Mouse (Mus musculus): Measurements from ENCODE around the gene Nr4a1. TPM values are rescaled to one million over a fixed set of nuclear protein-coding genes. Genes with fewer than 3 reads are reported as not detected.

Nr4a1 gene
- polyA plus RNA-seq, 1 experiment from 2014 or later = 1.3 TPM

DNA sequence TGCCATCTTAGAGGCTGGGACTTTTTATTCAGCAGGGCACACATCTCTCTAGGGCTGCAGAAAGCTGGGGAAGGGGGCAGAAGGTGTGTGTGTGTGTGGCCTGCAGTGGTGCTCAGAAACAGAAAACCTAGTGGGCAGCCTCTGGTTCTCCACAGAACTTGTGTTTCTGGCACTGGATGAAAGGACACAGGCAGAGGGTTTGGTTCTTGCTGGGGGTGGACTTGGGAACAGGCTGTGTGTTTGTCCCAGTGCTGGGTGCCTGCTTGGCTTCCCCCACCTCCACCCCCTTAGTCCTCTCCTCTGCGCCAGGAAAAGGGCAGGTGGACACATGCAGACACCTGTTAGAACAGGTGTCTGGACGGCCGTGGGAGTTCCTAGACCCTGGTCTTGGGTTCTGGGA lies 17.0 kb downstream of the Nr4a1 start:
- Histone ChIP-seq H3K4me1 (ENCODE audit: control insufficient read depth, insufficient read depth, low read length) (peaks cover 8% of the 10 kb centered on the region), H3K36me3 (ENCODE audit: control insufficient read depth, insufficient read depth, low read length) (no peaks in the 10 kb centered on the region), H3K27me3 (ENCODE audit: control insufficient read depth, insufficient read depth, low read length) (peaks cover 17% of the 10 kb centered on the region), H3K9ac (ENCODE audit: low read length) (no peak overlapping the region), H3K9me3 (ENCODE audit: control insufficient read depth, low read length) (no peaks in the 10 kb centered on the region), H3K27ac (ENCODE audit: low read depth, low read length) (no peak overlapping the region), H3K4me3 (ENCODE audit: low read depth, low read length) (no peak overlapping the region), H3K4me2 (no peak overlapping the region)
- no peak for ATAC-seq (ENCODE audit: low FRiP score)
- no peak for DNase-seq (ENCODE audit: low spot score, missing footprints)
- 61% methylated on average over 3 of the region's 3 CpGs for WGBS

DNA sequence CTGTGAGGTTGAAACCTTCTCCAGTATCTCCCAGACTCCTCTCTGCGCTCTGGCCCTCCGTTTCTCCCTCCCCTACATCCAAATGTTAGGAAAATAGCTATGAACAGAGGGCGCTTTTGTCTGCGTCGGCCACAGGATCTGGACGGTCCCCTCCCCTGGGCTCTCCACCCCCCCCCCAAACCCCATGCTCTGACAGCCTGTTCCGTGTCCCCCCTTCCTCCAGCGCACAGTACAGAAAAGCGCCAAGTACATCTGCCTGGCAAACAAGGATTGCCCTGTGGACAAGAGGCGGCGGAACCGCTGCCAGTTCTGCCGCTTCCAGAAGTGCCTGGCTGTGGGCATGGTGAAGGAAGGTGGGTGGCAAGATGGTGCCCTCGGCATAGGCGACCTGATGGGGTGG lies 17.4 kb downstream of the Nr4a1 start:
- DNase-seq (ENCODE audit: low spot score, missing footprints) (no peak), ATAC-seq (ENCODE audit: low FRiP score) (no peak)
- Histone ChIP-seq H3K27ac (ENCODE audit: low read depth, low read length) (no peak overlapping the region), H3K9me3 (ENCODE audit: control insufficient read depth, low read length) (no peaks in the 10 kb centered on the region), H3K4me3 (ENCODE audit: low read depth, low read length) (no peak overlapping the region), H3K4me1 (ENCODE audit: control insufficient read depth, insufficient read depth, low read length) (peaks cover 4% of the 10 kb centered on the region), H3K9ac (ENCODE audit: low read length) (no peak overlapping the region), H3K36me3 (ENCODE audit: control insufficient read depth, insufficient read depth, low read length) (no peaks in the 10 kb centered on the region), H3K27me3 (ENCODE audit: control insufficient read depth, insufficient read depth, low read length) (peaks cover 13% of the 10 kb centered on the region), H3K4me2 (no peak overlapping the region)
- WGBS = 88% methylated on average over 15 of the region's 15 CpGs

DNA sequence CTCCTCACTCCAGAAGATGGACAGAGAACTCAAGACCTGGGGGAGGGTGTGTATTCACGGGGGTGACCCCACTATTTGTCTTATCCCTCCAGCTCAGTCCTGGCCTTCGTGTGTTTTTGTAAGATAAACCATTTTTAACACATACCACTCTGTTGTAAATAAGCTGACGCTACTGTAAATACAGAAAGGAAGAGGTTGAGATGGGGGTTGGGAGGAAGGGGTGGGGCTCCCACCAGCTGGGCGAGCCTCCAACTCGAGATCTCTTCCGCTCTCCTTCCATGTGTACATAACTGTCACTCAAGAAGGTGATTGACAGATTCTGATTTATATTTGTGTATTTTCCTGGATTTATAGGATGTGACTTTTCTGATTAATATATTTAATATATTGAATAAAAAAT lies 20.3 kb downstream of the Nr4a1 start:
- ATAC-seq (ENCODE audit: low FRiP score) (no peak), DNase-seq (ENCODE audit: low spot score, missing footprints) (no peak)
- Histone ChIP-seq H3K36me3 (ENCODE audit: control insufficient read depth, insufficient read depth, low read length) (no peaks in the 10 kb centered on the region), H3K27ac (ENCODE audit: low read depth, low read length) (no peak overlapping the region), H3K4me1 (ENCODE audit: control insufficient read depth, insufficient read depth, low read length) (peaks cover 5% of the 10 kb centered on the region; the same call in 1 of the 2 replicates), H3K4me3 (ENCODE audit: low read depth, low read length) (no peak overlapping the region), H3K4me2 (no peak overlapping the region), H3K9ac (ENCODE audit: low read length) (no peak overlapping the region), H3K27me3 (ENCODE audit: control insufficient read depth, insufficient read depth, low read length) (no peaks in the 10 kb centered on the region), H3K9me3 (ENCODE audit: control insufficient read depth, low read length) (no peaks in the 10 kb centered on the region)
- WGBS = 87% methylated on average over 6 of the region's 6 CpGs

DNA sequence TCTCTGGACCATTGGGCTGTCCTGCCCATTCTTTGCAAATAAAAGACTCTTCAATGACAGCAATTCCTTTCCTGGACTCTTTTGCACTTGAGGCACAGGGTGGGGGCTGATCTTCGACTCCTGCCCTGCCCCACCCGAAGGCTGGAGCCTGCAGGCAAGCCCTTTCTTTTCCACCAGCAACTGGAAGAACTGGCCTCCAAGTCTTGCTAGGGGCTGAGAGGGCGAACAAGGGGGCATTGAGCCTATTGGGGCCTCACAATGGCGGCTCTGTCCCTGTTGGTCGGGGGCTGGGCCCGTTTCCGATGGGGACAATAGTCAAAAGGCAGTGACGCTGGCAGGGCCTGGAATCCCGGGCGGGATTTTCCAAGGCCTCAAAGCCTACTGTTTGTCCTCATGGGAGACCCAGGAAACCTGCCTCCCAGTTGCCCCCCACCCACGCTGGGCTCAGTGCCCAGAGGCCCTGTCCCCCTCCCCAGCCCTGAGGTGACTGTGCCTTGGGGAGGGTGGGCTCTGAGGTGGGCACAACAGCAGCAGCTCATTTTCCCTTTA lies 23.4 kb downstream of the Nr4a1 start:
- no peak for DNase-seq (ENCODE audit: low spot score, missing footprints)
- no peak overlapping the region for H3K4me3 ChIP-seq (ENCODE audit: low read depth, low read length)
- H3K4me1 ChIP-seq (ENCODE audit: control insufficient read depth, insufficient read depth, low read length) = peaks cover 5% of the 10 kb centered on the region; the same call in 1 of the 2 replicates
- H3K9ac ChIP-seq (ENCODE audit: low read length) = no peak overlapping the region
- no peaks in the 10 kb centered on the region for H3K36me3 ChIP-seq (ENCODE audit: control insufficient read depth, insufficient read depth, low read length)
- H3K4me2 ChIP-seq = no peak overlapping the region
- H3K9me3 ChIP-seq (ENCODE audit: control insufficient read depth, low read length) = no peaks in the 10 kb centered on the region
- H3K27me3 ChIP-seq (ENCODE audit: control insufficient read depth, insufficient read depth, low read length) = no peaks in the 10 kb centered on the region
- WGBS = 14% methylated on average over 11 of the region's 11 CpGs
- peak overlapping the region; percentile 15; the same call in 1 of the 2 replicates for H3K27ac ChIP-seq (ENCODE audit: low read depth, low read length)
- ATAC-seq (ENCODE audit: low FRiP score) = peak; percentile 81

DNA sequence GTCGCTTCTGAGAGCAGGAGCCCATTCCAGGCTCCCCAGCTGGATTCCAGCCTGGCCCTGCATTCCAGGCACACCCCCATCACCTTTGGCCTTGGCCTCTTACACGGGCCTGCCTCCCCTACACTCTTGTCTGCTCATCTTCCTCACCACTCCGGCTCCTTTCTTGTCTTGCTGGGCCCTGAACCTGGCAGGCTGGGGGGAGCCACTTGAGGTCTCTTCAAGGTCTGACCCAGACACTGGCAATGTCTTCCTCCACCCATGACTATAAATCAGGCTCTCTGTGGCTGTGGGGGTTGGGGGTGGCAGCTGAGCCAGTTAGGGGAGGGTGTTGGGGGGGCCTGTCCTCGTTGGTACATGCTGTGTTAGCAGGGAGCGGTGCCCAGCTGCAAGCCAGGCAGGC lies 24.5 kb downstream of the Nr4a1 start:
- no peaks in the 10 kb centered on the region for H3K36me3 ChIP-seq (ENCODE audit: control insufficient read depth, insufficient read depth, low read length)
- no peaks in the 10 kb centered on the region for H3K27me3 ChIP-seq (ENCODE audit: control insufficient read depth, insufficient read depth, low read length)
- H3K4me3 ChIP-seq (ENCODE audit: low read depth, low read length) = no peak overlapping the region
- no peak overlapping the region for H3K27ac ChIP-seq (ENCODE audit: low read depth, low read length)
- 67% methylated on average over 5 of the region's 5 CpGs for WGBS
- DNase-seq (ENCODE audit: low spot score, missing footprints) = no peak
- no peaks in the 10 kb centered on the region for H3K9me3 ChIP-seq (ENCODE audit: control insufficient read depth, low read length)
- no peak overlapping the region for H3K9ac ChIP-seq (ENCODE audit: low read length)
- peaks cover 5% of the 10 kb centered on the region; the same call in 1 of the 2 replicates for H3K4me1 ChIP-seq (ENCODE audit: control insufficient read depth, insufficient read depth, low read length)
- H3K4me2 ChIP-seq = no peak overlapping the region
- ATAC-seq (ENCODE audit: low FRiP score) = no peak

DNA sequence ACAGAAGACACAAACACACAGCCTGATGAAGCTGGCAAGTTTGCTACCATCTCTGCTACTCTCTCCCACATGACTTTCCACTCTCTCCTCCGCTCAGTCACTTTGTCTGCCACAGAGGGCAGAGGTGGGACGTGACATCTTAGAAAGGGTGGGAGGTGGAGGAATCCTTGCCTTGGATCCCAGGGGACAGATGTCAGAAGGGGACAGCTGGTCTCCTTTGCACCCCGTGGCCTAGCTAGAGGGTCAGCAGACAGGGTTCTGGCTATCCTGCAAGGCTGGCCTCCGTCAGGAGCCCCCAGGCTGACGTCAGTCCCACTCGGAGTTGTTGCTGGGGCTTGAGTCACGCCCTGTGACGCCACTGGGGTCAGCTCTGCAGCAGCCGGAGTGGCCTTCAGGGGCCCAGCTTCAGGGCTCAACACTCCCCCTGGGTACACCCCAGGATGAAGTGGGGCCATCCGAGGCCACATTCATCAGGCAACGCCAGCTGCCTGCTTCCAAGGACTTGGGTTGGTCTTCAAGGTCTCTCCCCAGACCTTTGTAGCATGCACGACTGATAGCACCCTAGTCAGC lies 25.4 kb downstream of the Nr4a1 start:
- 72% methylated on average over 12 of the region's 12 CpGs for WGBS
- no peak overlapping the region for H3K4me2 ChIP-seq
- H3K27ac ChIP-seq (ENCODE audit: low read depth, low read length) = no peak overlapping the region
- no peak for ATAC-seq (ENCODE audit: low FRiP score)
- H3K4me3 ChIP-seq (ENCODE audit: low read depth, low read length) = no peak overlapping the region
- no peak overlapping the region for H3K9ac ChIP-seq (ENCODE audit: low read length)
- H3K27me3 ChIP-seq (ENCODE audit: control insufficient read depth, insufficient read depth, low read length) = no peaks in the 10 kb centered on the region
- no peaks in the 10 kb centered on the region for H3K36me3 ChIP-seq (ENCODE audit: control insufficient read depth, insufficient read depth, low read length)
- DNase-seq (ENCODE audit: low spot score, missing footprints) = no peak
- H3K9me3 ChIP-seq (ENCODE audit: control insufficient read depth, low read length) = no peaks in the 10 kb centered on the region
- H3K4me1 ChIP-seq (ENCODE audit: control insufficient read depth, insufficient read depth, low read length) = peaks cover 5% of the 10 kb centered on the region

DNA sequence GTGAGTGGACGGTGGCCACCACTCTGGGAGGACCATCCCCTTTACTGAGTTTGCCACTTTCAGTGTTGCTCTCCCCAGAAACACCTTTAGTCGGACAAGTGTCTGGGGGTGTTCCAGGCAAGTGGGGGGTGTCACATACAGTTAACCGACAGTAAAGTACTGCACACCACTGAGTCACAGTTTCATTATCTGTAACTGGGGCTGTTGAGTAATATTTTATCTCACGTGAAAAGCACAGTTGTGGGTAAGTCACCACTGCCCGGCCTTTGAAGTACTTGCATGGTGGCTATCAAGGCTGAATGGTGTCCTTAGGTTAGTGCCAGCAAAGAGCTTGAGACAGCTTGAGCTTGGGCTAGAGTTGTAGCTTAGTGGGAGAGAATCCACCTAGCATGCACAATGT lies 28.4 kb downstream of the Nr4a1 start:
- no peaks in the 10 kb centered on the region for H3K36me3 ChIP-seq (ENCODE audit: control insufficient read depth, insufficient read depth, low read length)
- no peak overlapping the region for H3K27ac ChIP-seq (ENCODE audit: low read depth, low read length)
- no peak overlapping the region for H3K4me2 ChIP-seq
- WGBS = 75% methylated on average over 5 of the region's 5 CpGs
- no peak for ATAC-seq (ENCODE audit: low FRiP score)
- no peaks in the 10 kb centered on the region for H3K9me3 ChIP-seq (ENCODE audit: control insufficient read depth, low read length)
- no peaks in the 10 kb centered on the region for H3K27me3 ChIP-seq (ENCODE audit: control insufficient read depth, insufficient read depth, low read length)
- peaks cover 9% of the 10 kb centered on the region for H3K4me1 ChIP-seq (ENCODE audit: control insufficient read depth, insufficient read depth, low read length)
- no peak overlapping the region for H3K9ac ChIP-seq (ENCODE audit: low read length)
- no peak for DNase-seq (ENCODE audit: low spot score, missing footprints)
- H3K4me3 ChIP-seq (ENCODE audit: low read depth, low read length) = no peak overlapping the region

DNA sequence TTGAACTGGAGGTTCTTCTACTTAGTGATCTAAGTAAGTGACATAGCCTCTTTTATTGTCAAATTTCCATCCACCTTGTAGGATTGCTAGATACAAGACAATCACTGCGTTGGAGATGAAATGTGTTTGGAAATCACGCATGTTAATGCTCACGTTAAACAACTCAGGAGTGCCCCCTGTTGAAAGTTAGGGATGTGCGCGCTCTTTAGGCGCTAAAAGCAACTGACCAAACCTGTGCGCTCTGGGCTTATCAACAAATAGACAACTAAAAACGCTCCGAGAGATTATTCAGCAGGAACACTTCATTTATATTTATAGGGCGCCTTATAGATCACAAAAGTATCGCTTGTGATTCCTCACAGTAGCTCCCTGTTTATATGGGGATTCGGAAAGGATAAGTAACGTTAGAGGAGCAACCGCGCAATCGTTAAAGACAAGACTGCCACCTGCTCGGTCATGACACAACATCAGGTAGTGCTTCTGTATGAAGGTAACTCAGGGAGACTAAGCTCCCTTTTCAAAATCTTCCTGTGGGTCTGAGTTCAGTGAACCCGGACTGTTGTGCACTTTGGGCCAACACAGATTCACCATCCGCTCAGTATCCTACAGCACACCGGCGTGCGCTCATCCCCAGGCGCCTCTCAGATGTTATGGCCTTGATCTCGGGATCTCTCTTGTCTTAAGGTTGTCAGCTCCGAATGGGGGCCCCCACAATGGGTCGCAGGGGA lies 29.3 kb downstream of the Nr4a1 start:
- H3K36me3 ChIP-seq (ENCODE audit: control insufficient read depth, insufficient read depth, low read length) = no peaks in the 10 kb centered on the region
- H3K4me3 ChIP-seq (ENCODE audit: low read depth, low read length) = peak overlapping the region; percentile 93
- peak overlapping the region; percentile 65 for H3K4me2 ChIP-seq
- ATAC-seq (ENCODE audit: low FRiP score) (peak; percentile 36; the same call in 1 of the 2 replicates), DNase-seq (ENCODE audit: low spot score, missing footprints) (peak; percentile 95)
- H3K9me3 ChIP-seq (ENCODE audit: control insufficient read depth, low read length) = no peaks in the 10 kb centered on the region
- peak overlapping the region; percentile 86 for H3K9ac ChIP-seq (ENCODE audit: low read length)
- no peaks in the 10 kb centered on the region for H3K27me3 ChIP-seq (ENCODE audit: control insufficient read depth, insufficient read depth, low read length)
- no peak overlapping the region for H3K27ac ChIP-seq (ENCODE audit: low read depth, low read length)
- 3% methylated on average over 26 of the region's 26 CpGs for WGBS
- peaks cover 7% of the 10 kb centered on the region for H3K4me1 ChIP-seq (ENCODE audit: control insufficient read depth, insufficient read depth, low read length)
